Mouse (Mus musculus) cortical plate, adult 2 months (tissue): ENCODE measurements around the gene Wnk4. TPM values are rescaled to one million over a fixed set of nuclear protein-coding genes. Genes with fewer than 3 reads are reported as not detected.

ENCODE experiments used
- H3K27ac ChIP-seq: fragments of 200-500 bp; 2 replicates; pipeline ENCODE4 v1.5.1; 2012; ENCODE audit warnings: low read length, control low read depth, inconsistent platforms; ENCODE audit not compliant: insufficient read depth
- H3K4me1 ChIP-seq: fragments of 200-500 bp; 2 replicates; pipeline ENCODE4 v1.6.1; 2011; ENCODE audit warnings: low read length; ENCODE audit not compliant: control insufficient read depth, insufficient read depth
- H3K4me3 ChIP-seq: fragments of 200-500 bp; 2 replicates; pipeline ENCODE4 v1.5.1; 2011; ENCODE audit warnings: mild to moderate bottlenecking, low read length, control low read depth; ENCODE audit not compliant: insufficient read depth
- CTCF ChIP-seq: fragments of 200-500 bp; IDR thresholded peaks from 2 replicates; pipeline ENCODE4 v1.5.1; 2011; ENCODE audit warnings: mild to moderate bottlenecking, control low read depth, low read length; ENCODE audit not compliant: insufficient read depth; ENCODE audit errors: extremely low read depth
- POLR2A ChIP-seq: fragments of 200-500 bp; IDR thresholded peaks from 2 replicates; pipeline ENCODE4 v1.6.1; 2011; ENCODE audit warnings: mild to moderate bottlenecking, low read length, control low read depth; ENCODE audit not compliant: insufficient read depth; ENCODE audit errors: extremely low read depth
- polyA plus RNA-seq: library from polyadenylated mRNA; depleted of rRNA; stranded (reverse); fragments of >200 nt; gene quantifications from 2 replicates; pipeline ENCODE4 v1.2.3, GENCODE M21; 2012

Wnk4 gene
- polyA plus RNA-seq, 1 experiment: 3.3 TPM

DNA sequence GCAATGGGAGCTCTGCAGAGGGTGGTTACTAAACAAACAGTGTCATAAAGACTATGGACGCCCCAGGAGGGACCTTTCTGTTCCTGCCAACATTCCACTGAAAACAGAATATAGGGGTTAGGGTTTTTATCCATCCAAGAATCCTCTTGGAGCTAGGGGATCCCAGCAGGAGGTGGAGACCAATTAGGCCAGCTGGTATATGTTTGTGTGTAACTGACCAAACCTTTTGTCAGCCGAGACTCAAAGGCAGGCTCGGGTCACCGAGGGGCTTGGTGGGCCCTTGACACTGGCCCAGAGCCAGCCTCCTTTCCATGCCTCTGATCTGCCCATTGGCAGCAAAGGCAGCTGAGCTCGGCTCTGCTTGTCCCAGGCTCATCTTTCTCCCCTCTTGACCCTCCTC, 22.5 kb downstream of the Wnk4 start:
- TF ChIP-seq CTCF (no peak), POLR2A (no peak)
- Histone ChIP-seq H3K4me3 (no peak overlapping the region), H3K4me1 (0 out of 2 replicates have a peak, but pooled peaks cover 2% of the 10 kb centered on the region), H3K27ac (no peak overlapping the region)

DNA sequence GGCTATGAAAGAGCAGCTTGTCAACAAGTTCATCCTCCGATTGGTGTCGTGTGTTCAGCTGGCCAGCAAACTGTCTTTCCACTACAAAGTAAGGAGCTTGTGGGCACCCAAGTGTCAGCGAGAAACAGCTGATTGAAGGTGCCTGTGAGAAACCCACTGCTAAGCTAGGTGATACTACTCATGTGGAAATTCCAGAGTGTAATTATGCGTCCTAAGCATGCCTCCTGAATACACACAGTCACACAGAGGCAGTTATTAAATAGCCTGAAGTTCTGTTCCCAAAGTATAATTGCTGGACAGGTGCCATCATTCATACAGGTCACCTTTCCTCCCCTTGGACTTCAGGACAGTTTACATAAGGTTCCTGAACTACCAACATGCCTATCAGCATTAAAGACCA, 23.4 kb downstream of the Wnk4 start:
- TF ChIP-seq CTCF (no peak), POLR2A (no peak)

DNA sequence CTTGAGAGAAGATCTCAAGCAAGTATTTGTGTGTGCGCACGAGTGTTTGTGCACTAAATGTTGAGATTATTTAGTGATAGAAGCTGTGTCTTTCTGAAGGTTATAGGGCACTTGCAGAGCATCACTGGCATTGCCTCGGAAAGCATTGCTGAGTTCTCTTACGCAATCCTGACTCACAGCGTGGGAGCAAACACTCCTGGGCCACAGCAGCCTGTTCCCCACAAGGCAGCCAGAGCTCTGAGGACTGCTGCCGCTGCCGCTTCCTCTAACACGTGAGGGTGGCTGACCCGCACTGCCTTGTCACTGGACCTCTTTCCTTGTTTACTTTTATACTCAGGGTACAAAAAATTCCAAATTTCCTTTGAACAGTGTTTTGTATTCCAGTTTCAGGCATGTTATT, 26.9 kb downstream of the Wnk4 start:
- Histone ChIP-seq H3K4me1 (no peaks in the 10 kb centered on the region), H3K4me3 (no peak overlapping the region), H3K27ac (no peak overlapping the region)
- TF ChIP-seq CTCF (no peak), POLR2A (no peak)

More for the DNA sequence above, 23.4 kb downstream of the Wnk4 start:
- Histone ChIP-seq H3K4me3 (no peak overlapping the region), H3K4me1 (no peaks in the 10 kb centered on the region), H3K27ac (no peak overlapping the region)

DNA sequence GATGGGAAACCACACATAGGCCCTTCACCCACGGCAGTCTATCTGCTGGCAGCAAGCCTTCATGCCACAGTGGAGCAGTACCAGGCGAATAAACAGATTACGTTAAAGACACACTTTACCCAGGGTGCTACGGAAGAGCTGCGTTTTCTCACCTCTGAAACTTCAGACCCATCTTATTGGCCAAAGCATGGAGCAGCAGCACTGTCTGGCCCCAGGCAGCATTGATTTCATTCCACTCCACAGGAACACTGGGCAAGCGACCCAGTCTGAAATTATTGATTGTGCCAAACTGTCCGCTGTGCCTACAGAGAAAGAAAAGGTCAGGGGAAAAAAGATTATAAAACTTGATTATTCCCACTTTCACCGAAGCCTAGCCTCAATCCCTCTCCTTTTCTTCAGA, 30.9 kb downstream of the Wnk4 start:
- H3K4me3 ChIP-seq: no peak overlapping the region
- H3K27ac ChIP-seq: no peak overlapping the region
- no peak for TF ChIP-seq CTCF
- TF ChIP-seq POLR2A: no peak
- no peaks in the 10 kb centered on the region for H3K4me1 ChIP-seq

DNA sequence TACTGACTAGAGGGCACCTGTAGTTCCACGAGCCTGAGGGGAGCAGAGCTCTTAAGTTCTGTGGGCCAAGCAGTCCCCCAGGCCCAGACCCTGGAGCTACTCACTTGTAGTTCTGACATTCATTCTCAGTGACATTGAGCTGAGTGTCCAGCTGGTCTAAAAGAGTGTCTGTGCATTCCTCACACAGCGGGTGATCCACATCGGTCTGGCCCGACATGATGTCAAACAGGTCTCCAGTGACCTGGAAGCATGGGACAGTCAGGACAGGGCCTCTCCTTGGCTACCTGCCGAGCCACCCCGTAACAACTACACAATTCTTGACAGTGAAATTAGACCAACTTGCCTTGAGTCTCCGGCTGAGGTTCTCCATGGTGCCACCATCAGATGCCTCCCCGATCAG, 34.8 kb downstream of the Wnk4 start:
- no peaks in the 10 kb centered on the region for H3K4me1 ChIP-seq
- H3K27ac ChIP-seq: no peak overlapping the region
- no peak for TF ChIP-seq POLR2A
- no peak for TF ChIP-seq CTCF
- no peak overlapping the region for H3K4me3 ChIP-seq

DNA sequence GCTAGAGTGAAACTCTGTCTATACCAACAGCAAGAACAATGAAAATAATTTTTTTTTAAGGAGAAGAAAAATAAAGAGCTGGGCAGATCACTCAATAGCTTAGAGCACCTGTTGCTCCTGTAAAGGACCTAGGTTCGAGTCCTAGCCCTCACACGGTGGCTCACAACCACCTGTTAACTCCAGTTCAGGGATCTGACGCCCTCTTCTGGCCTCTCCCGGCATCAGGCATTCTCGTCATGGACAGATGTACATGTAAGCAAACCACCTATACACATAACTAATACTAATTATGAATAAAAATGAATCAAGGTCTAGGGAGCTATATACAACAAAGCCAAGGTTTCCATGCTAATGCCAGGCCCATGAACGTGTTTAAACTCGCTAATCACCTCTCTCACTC, 40.5 kb downstream of the Wnk4 start:
- Histone ChIP-seq H3K4me3 (peak overlapping the region; percentile 78), H3K4me1 (peaks cover 4% of the 10 kb centered on the region), H3K27ac (no peak overlapping the region)
- no peak for TF ChIP-seq POLR2A
- 0 out of 2 replicates have a peak, but pooled peaks have one; percentile 8 for TF ChIP-seq CTCF

DNA sequence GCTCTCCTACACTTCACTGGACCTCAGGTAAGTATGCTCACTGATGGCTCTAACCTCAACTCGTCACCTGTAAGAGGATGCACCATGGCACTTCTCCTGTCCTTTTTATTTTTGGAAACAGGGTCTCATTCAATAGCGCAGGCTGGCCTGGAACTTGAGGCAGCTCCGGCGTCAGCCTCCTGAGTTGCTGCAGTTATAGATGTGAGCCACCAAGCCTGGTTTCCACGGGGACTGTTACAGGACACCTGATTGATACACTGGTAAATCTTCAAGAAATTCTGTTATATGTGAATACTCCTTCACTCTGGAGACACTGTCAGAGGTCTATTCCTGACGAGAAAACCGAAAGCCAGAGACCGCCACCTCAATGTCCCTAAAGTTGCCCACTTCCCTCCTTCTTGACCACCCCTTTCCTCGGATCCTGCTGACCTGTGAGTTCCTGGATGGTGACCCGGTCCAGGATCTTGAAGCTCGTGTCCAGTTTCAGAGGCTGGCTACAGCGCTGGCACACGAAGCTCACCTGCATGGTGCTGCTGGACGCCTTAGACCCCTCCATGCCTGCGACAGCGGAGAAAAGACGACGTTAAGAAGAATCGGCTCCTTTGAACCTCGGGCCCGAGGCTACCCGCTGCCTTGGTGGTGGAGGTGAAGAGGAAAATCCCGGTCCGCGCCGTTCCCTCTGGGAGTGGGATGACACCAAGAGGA, 41.1 kb downstream of the Wnk4 start:
- H3K4me1 ChIP-seq: peaks cover 4% of the 10 kb centered on the region
- TF ChIP-seq CTCF: no peak
- TF ChIP-seq POLR2A: no peak
- peak overlapping the region; percentile 78 for H3K4me3 ChIP-seq
- H3K27ac ChIP-seq: no peak overlapping the region

DNA sequence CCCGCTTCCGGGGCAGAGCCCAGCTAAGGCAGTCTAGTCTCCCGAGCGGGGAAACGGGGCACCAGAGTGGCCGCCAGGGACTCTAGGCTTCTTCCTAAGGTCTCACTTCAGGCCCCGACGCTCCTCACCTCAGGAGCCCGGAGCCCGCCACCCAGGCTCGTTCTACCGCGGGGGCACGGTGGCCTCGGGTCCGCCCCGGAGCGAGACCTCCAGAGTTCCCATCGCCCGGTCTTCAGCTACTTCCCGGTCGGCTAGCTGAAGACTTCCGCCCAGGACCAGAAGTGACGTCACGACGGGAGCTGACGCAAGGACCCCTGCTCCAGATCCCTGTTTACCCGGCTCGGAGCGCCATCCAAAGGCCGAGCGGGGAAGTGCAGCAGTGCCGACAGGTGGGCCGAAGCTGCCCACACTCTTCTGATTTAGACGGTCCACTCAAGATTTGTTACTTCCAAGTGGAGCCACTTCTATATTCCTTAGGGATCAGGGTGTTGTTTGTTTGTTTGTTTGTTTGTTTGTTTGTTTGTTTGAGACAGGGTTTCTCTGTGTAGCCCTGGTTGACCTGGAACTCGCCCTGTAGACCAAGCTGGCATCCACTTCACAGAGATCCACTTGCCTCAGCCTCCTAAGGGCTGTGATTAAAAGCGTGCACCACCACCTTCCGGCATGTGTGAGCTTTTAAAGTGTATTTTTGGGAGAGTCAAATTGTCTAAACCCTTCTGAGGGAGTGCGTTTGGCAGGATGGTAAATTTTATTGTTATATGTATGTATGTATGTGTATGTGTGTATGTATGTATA, 41.8 kb downstream of the Wnk4 start, which contains the start of gene Becn1:
Becn1 (minus strand) TSS at position 283 of the 795 bp plus-strand sequence.
- no peak within 1 kb of the TSS for H3K27ac ChIP-seq
- peak within 1 kb of the TSS; percentile 78 for H3K4me3 ChIP-seq
- TF ChIP-seq POLR2A (peak; percentile 72), CTCF (peak; percentile 80)
- H3K4me1 ChIP-seq: peaks cover 4% of the 10 kb centered on the region

DNA sequence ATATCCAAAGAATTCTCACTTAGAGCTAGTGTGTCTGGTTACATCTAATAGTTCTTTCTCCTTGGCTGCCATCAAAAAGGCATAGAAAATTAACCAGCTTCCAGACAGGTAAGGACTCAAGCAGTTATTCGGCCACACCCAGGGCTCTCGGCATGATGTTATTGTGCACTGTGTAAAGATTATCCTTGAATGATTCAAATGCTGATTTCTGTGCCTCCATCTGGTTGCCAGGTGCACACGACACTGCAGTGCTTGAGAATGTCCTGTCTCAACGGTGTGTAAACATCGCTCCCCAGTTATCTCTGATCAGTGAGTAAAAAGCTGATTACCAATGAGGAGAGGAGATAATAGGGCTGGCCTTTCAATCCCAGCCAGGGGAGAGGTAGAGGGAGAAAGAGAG, 47.4 kb downstream of the Wnk4 start:
- Histone ChIP-seq H3K4me1 (no peaks in the 10 kb centered on the region), H3K4me3 (no peak overlapping the region), H3K27ac (no peak overlapping the region)
- TF ChIP-seq CTCF (no peak), POLR2A (no peak)
